Mouse (Mus musculus): ENCODE measurements around the gene Catsper4.

Gene Catsper4

DNA sequence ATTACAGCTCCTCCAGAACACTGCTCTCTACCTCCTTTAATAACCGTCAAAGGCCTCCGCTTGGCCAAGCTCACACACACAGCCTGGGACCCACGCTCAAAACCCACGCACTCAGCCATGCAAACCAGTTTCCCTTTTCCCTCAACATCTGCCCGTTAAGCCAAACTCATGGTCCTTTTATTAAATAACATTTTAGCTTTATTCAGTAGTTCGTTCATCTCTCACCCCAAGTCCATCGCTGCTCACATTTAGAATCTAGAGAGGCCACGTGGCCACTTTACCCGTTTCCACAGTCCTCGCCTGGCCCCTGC, 23.7 kb upstream of the Catsper4 start:
- no peak for DNase-seq (ENCODE audit: low spot score in 2 of 2)

DNA sequence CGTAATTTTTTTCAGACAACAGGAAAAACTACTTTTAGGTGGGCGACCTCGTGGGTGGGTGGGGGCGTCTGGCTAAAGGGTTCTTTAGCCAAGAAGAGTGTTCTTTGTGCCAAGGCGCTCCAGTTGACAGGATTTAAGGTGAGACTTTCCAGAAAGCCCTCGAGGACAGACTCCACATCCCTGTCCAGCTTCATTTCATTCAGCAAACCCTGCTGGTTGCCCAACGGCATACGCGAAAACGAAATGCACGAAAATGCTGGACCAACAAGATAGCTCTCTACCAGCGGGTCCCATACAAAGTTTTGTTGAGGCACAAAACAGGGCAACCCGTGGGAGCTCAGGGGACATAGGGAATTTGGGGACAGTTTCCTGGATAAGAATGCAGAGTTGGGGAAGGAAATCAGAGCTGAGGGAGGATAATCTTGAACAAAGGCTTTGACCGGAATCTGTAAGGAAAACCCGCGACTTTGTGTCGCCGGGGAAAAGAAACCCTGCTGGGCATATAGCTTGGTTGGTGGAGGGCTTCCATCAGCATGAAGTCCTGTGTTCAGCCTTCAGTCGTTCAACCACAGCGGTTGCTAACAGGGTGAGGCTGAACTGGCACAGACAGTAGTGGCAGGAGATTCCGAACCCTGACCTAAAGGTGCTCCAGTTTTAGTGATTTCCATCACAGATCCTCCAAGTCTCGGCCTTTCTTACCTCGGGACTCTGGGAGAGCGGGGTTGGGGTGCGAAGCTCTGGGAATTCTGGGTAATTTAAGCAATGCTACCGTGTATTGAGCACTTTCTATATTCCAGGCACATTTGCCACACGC, 23.1 kb upstream of the Catsper4 start:
- no peak for DNase-seq (ENCODE audit: low spot score in 2 of 2)

DNA sequence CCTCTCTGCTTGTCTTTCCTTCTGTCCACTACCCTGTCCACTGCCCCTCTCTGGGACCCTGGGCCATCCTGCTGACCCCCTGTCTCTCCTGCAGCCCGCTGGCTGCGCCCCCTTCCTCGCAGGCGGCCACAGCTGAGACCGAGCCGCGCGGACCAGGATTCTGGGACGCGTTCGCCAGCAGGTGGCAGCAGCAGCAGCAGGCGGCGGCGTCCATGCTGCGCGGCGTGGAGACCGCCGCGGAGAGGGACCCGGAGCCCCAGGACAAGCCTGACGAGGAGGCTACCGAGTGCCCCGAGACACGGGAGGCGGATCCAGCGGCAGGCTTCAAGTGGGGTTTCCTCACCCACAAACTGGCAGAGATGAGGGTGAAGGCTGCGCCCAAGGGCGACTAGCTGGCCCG, 22.5 kb upstream of the Catsper4 start:
- peak; percentile 24 to 60 for DNase-seq (ENCODE audit: low spot score in 2 of 2)

DNA sequence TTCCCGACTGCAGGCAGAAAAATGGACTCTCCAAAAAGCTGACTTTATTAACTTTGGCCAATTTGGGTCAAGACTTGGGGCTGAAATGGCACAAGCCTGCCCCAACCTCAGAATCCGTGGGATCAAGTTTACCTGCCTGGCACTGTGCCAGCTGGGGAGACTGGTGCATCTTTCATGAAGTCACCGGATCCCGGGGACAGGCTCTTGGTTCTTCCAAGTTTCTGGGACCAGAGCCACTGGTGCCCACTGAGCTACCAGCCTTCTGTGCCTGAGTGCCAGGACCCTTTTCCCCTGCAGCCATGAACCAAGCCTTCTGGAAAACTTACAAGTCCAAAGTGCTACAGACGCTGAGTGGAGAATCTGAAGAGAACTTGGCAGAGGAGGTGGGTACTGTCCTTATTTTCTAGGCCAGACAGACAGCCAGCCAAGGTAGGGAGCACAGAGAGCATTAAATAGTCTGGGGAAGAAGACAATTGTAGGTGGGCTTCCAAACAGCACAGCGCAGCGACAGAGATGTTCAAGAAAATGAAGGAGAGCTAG, 19.6 kb upstream of the Catsper4 start, which contains the start of gene Gm30191:
Gene Gm30191 (plus strand): TSS at position 217 of the 540 bp plus-strand sequence.
- DNase-seq (ENCODE audit: low spot score in 2 of 2) = no peak

DNA sequence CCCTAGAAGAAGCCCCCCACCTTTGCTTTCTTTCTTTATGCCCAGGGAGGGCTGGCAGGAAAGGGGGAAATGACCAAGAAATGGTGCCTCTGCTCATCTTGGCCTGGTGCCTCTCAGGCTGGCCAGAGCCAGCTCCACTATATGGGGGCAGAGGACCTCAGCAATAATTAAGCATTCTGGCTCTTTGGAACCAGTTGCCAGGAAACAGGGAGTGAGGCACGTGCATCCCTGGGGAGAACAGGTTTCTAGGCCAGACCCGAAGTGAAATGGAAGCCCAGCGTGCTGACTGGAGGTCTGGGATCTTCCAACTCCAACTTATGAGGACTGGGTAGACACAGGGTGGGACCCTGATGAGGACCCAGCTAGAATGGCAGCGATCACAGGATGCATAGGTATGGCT, 19.1 kb upstream of the Catsper4 start:
- no peak for DNase-seq (ENCODE audit: low spot score in 2 of 2)

DNA sequence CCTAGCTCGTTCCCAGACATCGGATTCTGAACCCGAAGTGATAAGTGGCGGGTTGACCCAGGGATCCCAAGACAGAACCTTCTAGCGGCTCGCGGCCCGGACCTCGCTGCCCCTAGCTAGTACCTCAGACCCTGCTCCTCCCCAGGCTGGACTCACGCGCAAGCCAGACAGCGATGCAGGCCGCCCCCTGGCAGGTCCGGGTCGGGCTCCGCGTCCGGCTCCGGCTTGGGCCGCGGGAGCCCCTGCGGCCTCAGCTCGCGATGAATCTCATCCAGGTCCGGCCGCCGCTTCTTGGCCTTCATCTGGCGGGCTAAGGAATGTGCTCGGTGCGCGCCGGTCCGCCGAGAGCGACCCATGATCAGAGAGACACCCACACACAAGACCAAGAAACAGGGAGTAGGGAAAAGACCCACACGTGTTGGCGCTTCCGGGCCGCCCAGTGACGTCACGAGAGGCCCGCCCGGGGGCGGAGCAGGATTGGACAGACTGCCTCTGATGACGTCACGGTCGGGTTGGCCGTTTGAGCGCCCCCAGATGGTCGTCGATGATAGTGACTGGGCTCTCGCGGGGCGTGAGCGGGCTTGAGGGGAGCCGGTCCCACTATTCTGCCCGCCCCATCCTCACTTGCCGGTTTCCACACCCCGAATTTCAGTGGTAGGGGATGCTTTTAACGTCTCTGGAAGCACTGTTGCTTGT, 18.1 kb upstream of the Catsper4 start, which contains the start of gene Zfp593:
Gene Zfp593 (minus strand): TSS at position 445 of the 696 bp plus-strand sequence.
- DNase-seq (ENCODE audit: low spot score in 2 of 2) = peak; percentile 87 to 95

DNA sequence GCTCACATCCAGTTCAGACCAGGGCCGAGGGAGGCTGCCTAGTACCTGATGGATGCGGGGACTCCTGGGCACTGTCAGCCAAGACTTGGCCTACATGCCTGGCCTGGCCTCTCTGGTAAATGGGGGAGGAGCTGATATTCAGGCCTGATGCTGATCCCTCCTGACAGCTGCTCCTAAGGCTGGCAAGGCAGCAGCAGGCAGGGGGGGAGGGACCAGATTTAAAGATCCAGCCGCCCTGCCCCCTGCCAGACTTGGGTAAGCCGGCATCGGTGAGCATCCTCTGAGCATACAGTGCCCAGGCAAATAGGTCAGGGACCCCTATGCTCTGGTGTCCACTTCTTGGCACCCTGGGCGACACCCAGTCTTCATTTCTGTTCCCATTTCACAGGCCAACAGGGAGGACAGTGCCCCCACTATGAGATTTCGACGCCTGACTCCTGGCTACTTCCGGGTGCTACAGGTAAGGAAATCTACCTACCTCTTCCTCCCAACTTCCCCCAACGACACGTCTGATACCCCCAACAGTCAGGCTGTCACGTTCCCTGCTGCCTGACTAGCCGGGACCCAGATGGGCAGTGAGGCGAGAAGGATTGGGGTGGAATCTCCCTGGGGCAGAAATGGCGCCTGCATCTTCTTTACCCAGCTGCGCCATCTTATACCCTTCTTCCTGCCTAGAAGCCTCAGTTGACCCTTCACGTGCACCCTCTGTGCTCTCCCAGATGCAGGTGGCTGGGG, 16.5 kb upstream of the Catsper4 start, which contains the start of gene E130218I03Rik:
Gene E130218I03Rik (plus strand): TSS at position 147 of the 735 bp plus-strand sequence.
- no peak for DNase-seq (ENCODE audit: low spot score in 2 of 2)

DNA sequence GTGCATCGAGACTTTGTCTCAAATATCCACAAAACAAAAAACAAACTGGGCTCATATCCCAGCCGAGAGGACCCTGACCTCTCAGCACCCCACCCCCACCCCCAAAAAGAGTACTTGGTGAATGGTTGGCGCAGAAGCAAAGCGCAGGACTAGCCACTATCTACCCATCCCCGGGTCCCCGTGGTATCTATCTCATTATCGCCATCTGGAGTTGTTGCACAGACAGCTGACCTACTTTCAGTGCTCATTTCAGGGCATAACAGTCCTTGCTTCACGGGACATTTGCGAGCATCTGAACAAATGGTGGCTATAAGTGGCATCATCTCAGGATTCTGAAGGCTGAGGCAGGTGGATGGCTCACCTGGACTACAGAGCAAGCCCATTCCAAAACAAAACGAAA, 11.5 kb upstream of the Catsper4 start:
- no peak for DNase-seq (ENCODE audit: low spot score in 2 of 2)

DNA sequence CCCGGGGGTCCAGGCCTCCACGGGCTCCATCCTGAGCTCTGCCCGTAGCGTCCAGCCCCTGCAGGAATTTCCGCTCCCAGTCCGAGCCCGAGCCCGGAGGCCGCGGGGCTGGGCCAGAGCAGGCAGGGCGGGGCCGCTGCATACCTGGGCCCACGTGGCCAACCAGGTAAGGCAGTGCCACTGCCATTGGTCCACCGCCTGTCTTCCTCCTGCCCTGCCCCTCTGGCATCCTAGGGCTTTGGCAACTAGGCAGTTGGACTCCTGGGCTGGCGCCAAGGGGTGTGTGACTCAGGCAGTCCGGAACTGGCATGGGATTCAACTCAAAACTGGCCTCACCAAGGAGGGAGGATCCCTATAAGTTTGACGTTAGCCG, 11.1 kb upstream of the Catsper4 start, which contains the start of gene Cnksr1:
Gene Cnksr1 (minus strand): TSS at position 121 of the 373 bp plus-strand sequence.
- DNase-seq (ENCODE audit: low spot score in 2 of 2) = no peak

DNA sequence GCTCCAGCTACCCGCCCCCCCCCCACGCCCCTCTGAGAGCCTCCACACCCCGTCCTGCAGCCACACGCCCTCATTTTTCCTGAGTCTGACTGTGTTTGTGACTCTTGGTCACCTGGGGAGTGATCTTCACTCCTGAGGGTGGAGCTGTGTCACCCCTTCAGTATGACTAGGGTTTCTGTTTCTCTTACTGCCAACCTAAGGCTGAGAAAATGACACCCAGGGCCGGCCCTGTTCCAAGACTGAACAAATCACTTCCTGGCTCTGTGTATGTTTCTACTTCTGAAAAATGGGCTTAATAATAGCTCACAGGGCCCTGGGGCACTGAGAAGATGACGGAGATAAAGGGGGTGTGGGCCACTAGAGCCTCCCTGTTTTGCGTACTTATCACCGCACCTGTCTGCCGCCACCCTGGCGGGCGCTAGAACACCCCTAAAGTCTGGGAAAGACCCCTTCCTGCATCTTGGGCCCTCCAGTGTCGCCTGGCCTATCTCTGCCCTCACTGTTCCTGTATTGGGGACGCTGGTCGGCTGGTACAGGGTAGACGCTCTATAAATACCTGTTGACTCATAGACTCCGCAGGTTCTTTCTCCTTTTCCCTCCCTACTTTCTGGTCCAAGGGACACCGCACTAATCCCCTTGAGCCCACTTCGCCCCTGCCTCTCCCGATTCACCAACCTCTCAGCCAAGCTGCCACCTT, 10.5 kb upstream of the Catsper4 start:
- no peak for DNase-seq (ENCODE audit: low spot score in 2 of 2)

DNA sequence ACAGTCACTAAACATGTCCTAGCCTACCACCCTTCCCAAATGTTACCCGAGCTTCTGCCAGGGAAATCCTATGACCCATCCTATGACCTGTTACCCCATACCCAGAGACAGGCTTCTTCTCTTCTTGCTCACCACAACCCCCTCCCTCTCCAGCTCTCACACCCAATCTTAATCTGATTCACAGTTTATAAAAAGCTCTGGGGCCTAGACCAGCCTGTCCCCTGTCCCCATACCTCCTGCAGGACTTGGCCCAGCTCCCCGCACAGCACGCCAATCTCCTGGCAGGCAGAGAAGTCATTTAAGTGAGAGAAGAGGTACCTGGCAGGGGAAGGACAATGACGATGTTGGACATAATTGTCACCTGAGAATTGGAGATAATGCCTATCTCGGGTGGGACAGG, 7.7 kb upstream of the Catsper4 start:
- no peak for DNase-seq (ENCODE audit: low spot score in 2 of 2)

DNA sequence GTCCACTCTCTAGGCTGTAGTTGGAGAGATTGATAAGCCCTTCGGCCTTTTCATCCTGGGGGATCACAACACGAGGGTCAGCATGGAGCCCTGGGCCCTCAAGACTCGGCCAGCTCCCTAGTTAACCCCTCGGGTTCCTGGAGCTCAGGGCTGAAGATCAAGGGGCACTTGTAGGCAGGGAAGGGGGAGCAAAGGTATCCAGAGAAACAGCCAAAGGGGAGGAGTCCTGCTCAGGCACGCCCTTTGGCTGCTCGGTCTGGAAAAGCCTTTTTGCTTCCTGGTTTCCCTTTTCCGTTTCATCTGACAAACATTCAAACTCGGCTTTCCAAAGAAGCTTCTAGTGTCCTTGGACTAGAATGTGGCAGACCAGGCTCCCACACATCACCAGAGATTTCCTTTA, 3.2 kb upstream of the Catsper4 start:
- DNase-seq (ENCODE audit: low spot score in 2 of 2) = no peak

DNA sequence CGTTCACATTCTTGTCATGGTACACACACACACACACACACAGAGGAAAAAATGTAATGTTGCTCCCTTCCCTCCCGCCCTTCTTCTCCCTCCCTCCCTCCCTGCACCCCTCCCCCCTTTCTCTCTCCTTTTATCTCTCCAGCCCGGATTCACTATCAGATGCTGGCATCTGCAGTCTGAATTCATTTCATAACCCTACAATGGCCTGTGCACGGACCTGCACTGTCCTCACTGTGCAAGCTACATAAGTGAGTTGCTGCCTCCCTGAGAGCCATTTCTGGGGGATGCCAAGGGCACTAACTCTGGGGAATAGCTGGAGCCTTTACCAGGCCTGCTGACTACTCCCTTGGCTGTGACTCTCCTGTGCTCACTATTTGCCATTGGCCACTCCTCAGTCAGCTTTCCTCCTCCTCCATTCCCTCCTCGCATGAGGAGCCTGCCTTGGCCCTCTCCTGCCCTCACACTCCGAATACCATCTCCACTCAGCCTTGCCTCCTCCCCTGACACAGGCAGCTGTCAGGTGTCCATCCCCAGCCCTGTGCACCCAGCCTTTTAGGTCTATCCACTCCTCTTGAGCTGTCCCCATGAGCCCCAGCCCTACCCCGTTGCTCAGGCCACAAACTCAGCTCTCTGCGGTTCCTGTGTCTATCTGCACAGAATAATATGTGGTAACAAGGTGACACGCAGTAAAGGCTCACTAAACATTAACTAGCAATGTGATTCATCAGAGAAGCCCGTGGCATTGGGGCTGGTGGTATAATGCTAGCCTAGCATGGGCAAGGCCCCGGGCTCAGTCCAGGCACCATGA, 4.2 kb downstream of the Catsper4 start:
- no peak for DNase-seq (ENCODE audit: low spot score in 2 of 2)

DNA sequence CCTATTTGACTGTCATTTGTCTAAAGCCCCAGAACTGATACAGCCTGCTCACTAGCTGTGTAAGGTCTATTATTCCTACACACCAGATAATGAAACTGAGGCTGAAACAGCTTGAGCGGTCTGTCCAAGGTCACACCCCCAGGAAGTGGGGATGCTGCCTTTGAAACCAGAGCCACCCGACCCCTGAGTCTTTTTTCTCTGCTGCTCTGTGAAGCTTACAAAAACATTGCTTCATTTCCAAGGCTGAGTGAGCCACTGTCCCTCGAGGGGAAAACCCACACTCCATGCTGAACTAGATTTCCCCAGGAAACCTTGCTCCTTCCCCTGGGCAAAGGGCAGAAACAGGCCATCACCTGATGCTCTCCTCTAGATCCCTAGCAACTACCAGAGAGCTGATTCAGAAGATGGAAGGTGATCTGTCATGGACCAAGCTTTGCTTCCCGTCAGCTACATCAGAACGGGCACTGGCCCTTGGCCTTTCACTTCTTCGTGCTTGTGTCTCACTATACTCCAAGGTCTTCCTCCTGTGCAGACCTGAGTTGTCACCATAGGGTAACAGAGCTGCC, 20.6 kb downstream of the Catsper4 start:
- DNase-seq (ENCODE audit: low spot score in 2 of 2) = no peak

DNA sequence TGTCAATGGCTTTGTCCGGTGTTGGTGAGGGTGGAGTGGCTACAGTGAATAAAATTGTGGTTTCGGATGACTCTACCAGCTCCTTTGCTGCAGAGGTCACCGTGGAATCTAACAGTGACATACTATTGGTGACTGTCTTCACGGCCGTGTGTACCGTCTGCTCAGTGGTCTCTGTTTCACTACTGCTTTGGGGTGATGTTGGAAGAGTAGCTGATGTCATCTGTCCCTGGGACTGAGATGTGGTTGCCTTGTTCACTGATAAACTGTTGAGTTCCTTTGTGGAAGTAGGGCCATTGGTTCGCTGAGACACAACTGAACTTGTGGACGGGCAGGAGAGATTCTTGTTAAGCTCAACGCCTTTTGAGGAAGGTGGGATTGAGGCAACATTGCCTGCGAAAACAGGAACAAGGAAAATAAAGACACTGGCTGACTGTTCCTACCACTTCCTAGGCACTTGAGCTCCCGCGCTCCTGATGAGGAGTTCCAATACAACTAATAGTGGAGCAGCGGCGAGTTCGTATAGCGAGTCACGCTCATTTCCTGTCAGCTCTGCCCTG, 23.8 kb downstream of the Catsper4 start:
- DNase-seq (ENCODE audit: low spot score in 2 of 2) = no peak

DNA sequence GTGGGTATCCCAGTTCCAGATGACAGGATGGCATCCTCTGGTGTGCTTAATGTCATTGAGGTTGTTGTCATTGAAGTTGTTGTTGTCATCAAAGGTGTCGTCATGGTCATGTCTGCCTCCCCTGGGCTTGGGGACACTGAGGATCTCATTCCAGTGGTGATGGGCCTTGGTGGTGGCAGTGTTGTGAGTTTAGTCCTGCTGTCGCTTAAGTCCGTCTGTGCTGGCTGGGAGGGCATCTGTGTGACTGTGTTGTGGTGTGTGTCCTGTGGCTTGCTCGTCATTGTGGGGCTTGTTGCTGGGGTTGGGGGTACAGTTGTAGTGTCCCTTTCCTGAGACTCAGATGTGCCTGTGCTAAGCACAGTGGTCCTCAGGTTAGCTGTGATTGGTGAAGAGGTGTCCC, 24.3 kb downstream of the Catsper4 start, which contains the start of gene Gm7534:
Gene Gm7534 (minus strand): TSS at position 101 of the 400 bp plus-strand sequence.
- DNase-seq (ENCODE audit: low spot score in 2 of 2) = no peak

DNA sequence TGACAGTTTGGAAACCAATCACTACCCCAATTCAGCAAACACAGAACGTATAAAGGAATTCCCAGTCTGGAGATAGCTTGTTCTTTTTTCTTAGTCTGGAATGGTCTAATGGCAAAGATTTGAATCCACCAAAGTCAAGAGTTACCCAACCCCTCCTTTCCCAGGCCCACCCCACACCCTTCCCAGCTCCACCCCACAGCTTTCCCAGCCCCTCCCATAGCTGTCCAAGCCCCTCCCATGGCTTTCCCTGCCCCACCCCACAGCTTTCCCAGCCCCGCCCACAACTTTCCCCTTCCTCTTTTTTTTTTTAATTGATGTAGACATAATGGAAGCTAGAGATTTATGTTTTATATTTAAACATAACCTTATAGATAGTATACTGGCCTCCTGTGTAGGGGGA, 27.8 kb downstream of the Catsper4 start:
- no peak for DNase-seq (ENCODE audit: low spot score in 2 of 2)

DNA sequence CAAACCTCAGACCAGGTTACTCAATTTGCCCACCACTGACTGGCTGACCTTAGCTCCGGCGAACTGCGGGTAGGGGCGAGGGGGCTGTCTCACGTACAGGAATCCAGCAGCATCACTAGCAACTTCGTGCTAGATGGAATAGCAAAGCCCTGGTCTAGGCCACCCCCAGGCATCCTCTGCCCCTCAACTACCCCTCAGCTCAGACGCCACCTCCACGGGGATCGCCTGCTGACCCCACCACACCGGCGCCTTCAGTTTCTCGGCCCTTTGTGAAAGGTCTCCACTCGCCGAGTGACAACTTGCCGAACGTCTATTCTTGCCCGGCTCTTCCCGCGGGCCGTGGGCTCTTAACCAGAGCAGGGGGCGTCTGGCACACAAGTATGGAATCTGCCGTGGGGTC, 40.9 kb downstream of the Catsper4 start:
- DNase-seq (ENCODE audit: low spot score in 2 of 2) = no peak

DNA sequence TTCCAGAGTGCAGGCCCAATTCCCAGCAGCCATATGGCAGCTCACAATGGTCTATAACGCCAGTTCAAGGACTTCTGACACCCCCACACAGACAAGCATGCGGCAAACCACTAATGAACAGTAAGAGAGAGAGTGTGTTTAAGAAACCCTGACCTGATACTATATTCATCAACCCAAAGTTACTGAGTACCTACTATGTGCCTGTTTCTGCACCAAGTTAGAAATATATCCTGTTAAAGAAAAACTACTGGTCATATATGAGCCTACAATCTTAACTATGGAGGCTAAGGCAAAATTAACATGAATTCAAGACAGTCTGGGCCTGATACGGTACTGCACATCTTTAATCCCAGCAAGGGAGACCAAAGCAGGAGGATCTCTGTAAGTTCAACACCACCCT, 41.6 kb downstream of the Catsper4 start:
- no peak for DNase-seq (ENCODE audit: low spot score in 2 of 2)

DNA sequence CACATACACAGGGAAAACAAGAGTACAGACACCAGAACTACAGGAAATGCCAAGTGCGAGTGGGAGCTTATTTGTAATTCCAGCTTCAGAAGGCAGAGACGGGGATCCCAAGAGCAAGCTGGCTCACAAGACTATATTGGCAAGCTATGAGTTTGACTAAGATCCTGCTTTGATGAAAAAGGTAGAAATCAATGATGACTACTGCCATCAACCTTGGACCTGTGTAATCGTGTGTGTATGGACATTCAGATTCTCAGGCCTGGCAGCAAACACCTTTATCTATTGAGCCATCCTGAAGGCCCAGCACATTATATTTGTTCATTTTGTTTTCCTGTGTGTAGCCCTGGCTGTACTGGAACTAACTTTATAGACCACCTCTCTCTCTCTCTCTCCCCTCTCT, 43.5 kb downstream of the Catsper4 start:
- DNase-seq (ENCODE audit: low spot score in 2 of 2) = no peak

All from spleen, postnatal 14 days (tissue).